Mouse (Mus musculus): ENCODE data around the gene Pbx2. TPM values are rescaled to one million over a fixed set of nuclear protein-coding genes. Genes with fewer than 3 reads are reported as not detected.

Gene Pbx2
- polyA plus RNA-seq, 1 experiment, result 18.1 TPM

- peaks cover 12% of the 10 kb centered on the region for H3K36me3 ChIP-seq (ENCODE audit: control insufficient read depth, insufficient read depth)
- no peak overlapping the region for H3K4me3 ChIP-seq (ENCODE audit: insufficient read depth, poor library complexity, severe bottlenecking)
- peaks cover 4% of the 10 kb centered on the region for H3K79me3 ChIP-seq (ENCODE audit: low read depth)
- peaks cover 18% of the 10 kb centered on the region for H3K79me2 ChIP-seq (ENCODE audit: control insufficient read depth, insufficient read depth)
- H3ac ChIP-seq (ENCODE audit: control insufficient read depth, insufficient read length, low read depth), result no peak overlapping the region
- no peaks in the 10 kb centered on the region for H3K27me3 ChIP-seq (ENCODE audit: control insufficient read depth, insufficient read depth, insufficient read length)
- TF ChIP-seq FOSL1 (IDR thresholded peaks at IDR 0.05; ENCODE audit: insufficient read depth, low read length, poor library complexity, severe bottlenecking) (no peak), CTCF (IDR thresholded peaks at IDR 0.05; ENCODE audit: control insufficient read depth, insufficient read depth, insufficient read length) (no peak), MAX (IDR thresholded peaks at IDR 0.05) (no peak), MYOD1 (IDR thresholded peaks at IDR 0.05; ENCODE audit: control insufficient read depth, insufficient read length, low read depth) (no peak), USF1 (IDR thresholded peaks at IDR 0.05; ENCODE audit: low read depth) (no peak), CEBPB (IDR thresholded peaks at IDR 0.05; ENCODE audit: low read depth) (no peak), MYOG (IDR thresholded peaks at IDR 0.05; ENCODE audit: control insufficient read depth, extremely low read depth, insufficient read length) (no peak)
Measured at GRCm38 (mm10) chr17:34613054-34613645, 22.1 kb downstream of the Pbx2 start.

GRCm38 (mm10) chr17:34613830-34614229 lies 22.8 kb downstream of the Pbx2 start:
- Histone ChIP-seq H3K79me3 (ENCODE audit: low read depth) (peaks cover 3% of the 10 kb centered on the region), H3K27me3 (ENCODE audit: control insufficient read depth, insufficient read depth, insufficient read length) (no peaks in the 10 kb centered on the region), H3K36me3 (ENCODE audit: control insufficient read depth, insufficient read depth) (peaks cover 12% of the 10 kb centered on the region), H3K4me3 (ENCODE audit: insufficient read depth, poor library complexity, severe bottlenecking) (no peak overlapping the region), H3K79me2 (ENCODE audit: control insufficient read depth, insufficient read depth) (peaks cover 12% of the 10 kb centered on the region), H3ac (ENCODE audit: control insufficient read depth, insufficient read length, low read depth) (no peak overlapping the region)
- no peak for TF ChIP-seq USF1 (IDR thresholded peaks at IDR 0.05; ENCODE audit: low read depth)
- no peak for TF ChIP-seq MAX (IDR thresholded peaks at IDR 0.05)
- no peak for TF ChIP-seq FOSL1 (IDR thresholded peaks at IDR 0.05; ENCODE audit: insufficient read depth, low read length, poor library complexity, severe bottlenecking)
- no peak for TF ChIP-seq CTCF (IDR thresholded peaks at IDR 0.05; ENCODE audit: control insufficient read depth, insufficient read depth, insufficient read length)
- TF ChIP-seq CEBPB (IDR thresholded peaks at IDR 0.05; ENCODE audit: low read depth), result no peak
- TF ChIP-seq MYOD1 (IDR thresholded peaks at IDR 0.05; ENCODE audit: control insufficient read depth, insufficient read length, low read depth), result no peak

DNA sequence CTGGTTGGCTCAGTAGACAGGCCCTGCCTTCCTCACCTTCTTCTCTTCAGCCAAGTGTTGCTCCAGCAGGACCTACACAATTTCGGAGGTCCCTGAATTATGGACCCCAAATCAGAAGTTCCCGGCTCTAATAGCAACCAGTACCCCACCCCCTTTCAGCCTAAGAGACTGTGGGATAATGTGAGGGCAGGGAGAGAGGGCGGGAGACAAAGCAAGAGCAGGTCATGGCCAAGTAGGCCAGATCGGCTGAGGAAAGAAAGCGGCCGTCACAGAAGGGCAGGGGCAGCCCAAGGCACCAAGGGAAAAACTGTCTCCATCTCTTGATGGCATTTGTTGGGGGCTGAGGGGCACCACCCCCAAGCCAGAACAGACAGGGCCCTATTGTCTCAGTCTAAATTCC lies 24.8 kb downstream of the Pbx2 start, which contains the start of gene Egfl8:
Egfl8 (minus strand) TSS at position 101 of the 400 bp plus-strand sequence.
- TF ChIP-seq MYOG (IDR thresholded peaks at IDR 0.05; ENCODE audit: control insufficient read depth, extremely low read depth, insufficient read length) (no peak), CEBPB (IDR thresholded peaks at IDR 0.05; ENCODE audit: low read depth) (no peak), MYOD1 (IDR thresholded peaks at IDR 0.05; ENCODE audit: control insufficient read depth, insufficient read length, low read depth) (no peak), CTCF (IDR thresholded peaks at IDR 0.05; ENCODE audit: control insufficient read depth, insufficient read depth, insufficient read length) (no peak), USF1 (IDR thresholded peaks at IDR 0.05; ENCODE audit: low read depth) (no peak), MAX (IDR thresholded peaks at IDR 0.05) (no peak), FOSL1 (IDR thresholded peaks at IDR 0.05; ENCODE audit: insufficient read depth, low read length, poor library complexity, severe bottlenecking) (no peak)
- no peak within 1 kb of the TSS for H3ac ChIP-seq (ENCODE audit: control insufficient read depth, insufficient read length, low read depth)
- H3K79me3 ChIP-seq (ENCODE audit: low read depth), result no peaks in the 10 kb centered on the region
- H3K4me3 ChIP-seq (ENCODE audit: insufficient read depth, poor library complexity, severe bottlenecking), result no peak within 1 kb of the TSS
- no peaks in the 10 kb centered on the region for H3K79me2 ChIP-seq (ENCODE audit: control insufficient read depth, insufficient read depth)
- H3K36me3 ChIP-seq (ENCODE audit: control insufficient read depth, insufficient read depth), result peaks cover 7% of the 10 kb centered on the region
- no peaks in the 10 kb centered on the region for H3K27me3 ChIP-seq (ENCODE audit: control insufficient read depth, insufficient read depth, insufficient read length)

- Histone ChIP-seq H3K36me3 (ENCODE audit: control insufficient read depth, insufficient read depth) (no peaks in the 10 kb centered on the region), H3K4me3 (ENCODE audit: insufficient read depth, poor library complexity, severe bottlenecking) (no peak overlapping the region), H3K79me2 (ENCODE audit: control insufficient read depth, insufficient read depth) (no peaks in the 10 kb centered on the region), H3K27me3 (ENCODE audit: control insufficient read depth, insufficient read depth, insufficient read length) (no peaks in the 10 kb centered on the region), H3K79me3 (ENCODE audit: low read depth) (no peaks in the 10 kb centered on the region), H3ac (ENCODE audit: control insufficient read depth, insufficient read length, low read depth) (no peak overlapping the region)
- TF ChIP-seq FOSL1 (IDR thresholded peaks at IDR 0.05; ENCODE audit: insufficient read depth, low read length, poor library complexity, severe bottlenecking), result no peak
- no peak for TF ChIP-seq MAX (IDR thresholded peaks at IDR 0.05)
- TF ChIP-seq MYOD1 (IDR thresholded peaks at IDR 0.05; ENCODE audit: control insufficient read depth, insufficient read length, low read depth), result no peak
- no peak for TF ChIP-seq CEBPB (IDR thresholded peaks at IDR 0.05; ENCODE audit: low read depth)
- peak; percentile 56 for TF ChIP-seq CTCF (IDR thresholded peaks at IDR 0.05; ENCODE audit: control insufficient read depth, insufficient read depth, insufficient read length)
- TF ChIP-seq USF1 (IDR thresholded peaks at IDR 0.05; ENCODE audit: low read depth), result no peak
- TF ChIP-seq MYOG (IDR thresholded peaks at IDR 0.05; ENCODE audit: control insufficient read depth, extremely low read depth, insufficient read length), result no peak
Measured at GRCm38 (mm10) chr17:34618999-34619398, 27.9 kb downstream of the Pbx2 start.

- TF ChIP-seq MYOD1 (IDR thresholded peaks at IDR 0.05; ENCODE audit: control insufficient read depth, insufficient read length, low read depth) (no peak), MAX (IDR thresholded peaks at IDR 0.05) (no peak), MYOG (IDR thresholded peaks at IDR 0.05; ENCODE audit: control insufficient read depth, extremely low read depth, insufficient read length) (no peak), USF1 (IDR thresholded peaks at IDR 0.05; ENCODE audit: low read depth) (no peak), CTCF (IDR thresholded peaks at IDR 0.05; ENCODE audit: control insufficient read depth, insufficient read depth, insufficient read length) (no peak), CEBPB (IDR thresholded peaks at IDR 0.05; ENCODE audit: low read depth) (no peak), FOSL1 (IDR thresholded peaks at IDR 0.05; ENCODE audit: insufficient read depth, low read length, poor library complexity, severe bottlenecking) (no peak)
- Histone ChIP-seq H3K79me2 (ENCODE audit: control insufficient read depth, insufficient read depth) (no peaks in the 10 kb centered on the region), H3K36me3 (ENCODE audit: control insufficient read depth, insufficient read depth) (no peaks in the 10 kb centered on the region), H3ac (ENCODE audit: control insufficient read depth, insufficient read length, low read depth) (no peak overlapping the region), H3K27me3 (ENCODE audit: control insufficient read depth, insufficient read depth, insufficient read length) (no peaks in the 10 kb centered on the region), H3K79me3 (ENCODE audit: low read depth) (no peaks in the 10 kb centered on the region), H3K4me3 (ENCODE audit: insufficient read depth, poor library complexity, severe bottlenecking) (no peak overlapping the region)
Measured at GRCm38 (mm10) chr17:34621006-34621405, 29.9 kb downstream of the Pbx2 start.
